Mouse (Mus musculus) myocyte (in vitro differentiated cells): ENCODE measurements around the gene Ccdc61.

Source experiments
- POLR2A ChIP-seq: IDR thresholded peaks from one replicate; pipeline ENCODE4 v1.6.1; 2011; ENCODE audit warnings: low read depth, mild to moderate bottlenecking, control low read depth, moderate library complexity; ENCODE audit not compliant: insufficient read length
- TCF12 ChIP-seq: IDR thresholded peaks from one replicate; pipeline ENCODE4 v1.6.1; 2011; ENCODE audit warnings: mild to moderate bottlenecking, control low read depth; ENCODE audit not compliant: poor library complexity, insufficient read depth, severe bottlenecking

DNA sequence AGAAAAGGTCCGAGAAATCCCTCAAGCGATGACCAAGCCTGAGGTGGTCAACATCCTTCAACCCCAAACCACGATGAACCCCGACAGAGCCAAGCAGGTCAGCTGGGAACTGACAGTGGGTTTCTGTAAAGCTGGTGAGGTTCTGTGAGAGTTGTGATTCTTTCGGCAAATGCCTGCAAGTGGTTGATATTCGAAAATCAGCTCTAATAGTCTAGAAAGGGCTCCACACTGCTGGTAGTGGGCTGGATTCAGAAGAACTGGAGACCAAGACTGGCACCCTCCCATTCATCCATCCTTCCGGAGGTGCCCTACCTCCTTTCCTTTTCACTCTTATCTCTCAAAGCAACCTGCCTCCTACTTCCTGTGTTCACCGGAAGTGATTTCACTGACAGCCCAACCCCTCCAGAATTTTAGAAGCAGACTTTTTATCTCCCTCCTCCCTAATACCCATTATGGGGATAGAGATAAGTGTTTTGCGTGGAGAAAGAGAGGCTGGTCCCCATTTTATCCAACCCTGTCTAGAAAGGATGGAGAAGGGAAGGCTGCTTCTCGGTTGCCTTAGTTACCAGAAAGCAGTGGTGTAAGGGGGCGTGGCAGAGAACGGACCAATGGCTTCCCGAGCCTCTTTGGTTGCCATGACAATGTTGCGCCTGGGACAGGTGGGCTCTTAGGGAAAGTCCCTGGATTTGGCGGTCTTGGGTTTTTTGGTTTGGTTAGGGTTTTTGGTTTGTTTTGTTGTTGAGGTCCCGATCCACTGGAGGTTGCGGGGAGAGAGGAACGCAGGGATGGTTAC lies 40.5 kb upstream of the Ccdc61 start:
- TF ChIP-seq POLR2A (no peak), TCF12 (no peak)
